Mouse (Mus musculus): ENCODE measurements around the gene Krt18.
"Not testable (repeated sequence)": the region's sequence is repeated elsewhere in the genome, so short reads cannot be mapped to it uniquely, and the experiment has no call there.

Krt18 gene

DNA sequence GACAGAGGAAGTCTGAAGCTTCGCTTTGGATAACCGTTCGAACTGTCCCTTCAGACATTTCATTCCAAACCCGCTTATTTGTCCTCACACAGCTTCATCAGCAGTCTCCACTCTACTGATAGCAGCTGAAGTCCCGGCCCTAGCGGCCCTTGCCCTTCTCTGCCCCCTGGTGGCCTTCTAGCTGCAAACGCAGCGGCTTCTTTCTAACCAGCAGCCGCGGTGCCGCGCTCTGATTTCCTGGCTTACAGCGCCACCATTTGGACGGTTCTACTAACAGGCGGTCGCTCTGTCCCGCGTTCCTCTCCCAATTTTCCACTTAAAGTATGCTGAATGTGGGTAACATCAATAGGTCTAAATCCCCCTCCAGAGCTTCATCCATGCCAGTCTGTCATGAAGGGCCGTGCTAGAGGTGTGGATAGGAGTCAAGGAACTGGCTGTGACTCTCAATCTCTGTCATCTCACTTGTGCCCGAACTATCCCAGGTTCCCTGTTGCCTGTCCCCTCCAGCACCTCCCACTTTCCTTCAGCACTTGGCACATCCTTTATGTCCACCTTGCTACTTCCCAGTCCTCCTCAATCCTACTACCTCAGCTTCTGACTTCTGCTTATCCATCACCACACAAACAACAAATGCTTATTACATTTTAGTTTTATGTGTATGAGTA, 37.8 kb downstream of the Krt18 start:
- DNase-seq (ENCODE audit: low spot score in 2 of 2), result peak; percentile 82 to 90

DNA sequence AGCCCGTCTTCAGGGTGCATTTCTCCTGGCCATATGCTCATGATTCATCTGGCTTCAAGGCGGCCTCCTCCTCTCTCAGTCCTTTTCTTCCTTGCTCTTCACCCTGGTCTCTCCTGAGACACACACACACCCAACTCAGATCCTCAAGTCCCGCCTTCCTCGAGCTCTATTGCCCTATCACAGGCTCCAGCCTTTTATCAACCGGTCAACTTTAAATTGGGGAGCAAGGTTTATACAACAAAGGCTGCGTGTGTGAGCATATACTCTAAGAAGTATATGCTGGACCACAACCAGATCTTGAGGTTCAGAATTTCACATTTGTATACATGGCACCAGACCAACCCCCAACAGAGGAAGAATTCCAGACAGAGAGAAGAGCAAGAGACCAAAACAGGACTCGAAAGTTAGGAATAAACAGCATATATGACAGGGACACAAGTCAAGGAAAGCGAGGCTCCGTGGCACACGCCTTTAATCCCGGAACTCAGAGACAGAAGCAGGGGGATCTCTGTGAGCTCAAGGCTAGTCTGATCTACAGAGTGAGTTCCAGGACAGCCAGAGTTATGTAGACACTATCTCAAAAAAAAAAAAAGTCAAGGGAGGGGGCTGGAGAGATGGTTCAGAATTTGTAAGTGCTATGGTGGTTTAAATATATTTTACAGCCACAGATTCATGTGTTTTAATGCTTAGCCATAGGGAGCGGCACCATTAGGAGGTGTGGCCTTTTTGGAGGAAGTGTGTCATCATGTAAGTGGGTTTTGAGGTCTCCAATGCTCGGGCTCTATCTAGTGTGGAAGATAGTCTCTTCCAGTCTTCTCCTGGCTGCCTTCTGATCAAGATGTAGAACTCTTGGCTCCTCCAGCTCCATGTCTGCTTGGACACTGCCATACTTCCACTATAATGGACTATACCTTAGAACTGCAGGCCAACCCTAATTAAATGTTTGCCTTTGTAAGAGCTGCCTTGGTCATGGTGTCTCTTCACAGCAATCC, 42.8 kb downstream of the Krt18 start:
- no peak for DNase-seq (ENCODE audit: low spot score in 2 of 2)

DNA sequence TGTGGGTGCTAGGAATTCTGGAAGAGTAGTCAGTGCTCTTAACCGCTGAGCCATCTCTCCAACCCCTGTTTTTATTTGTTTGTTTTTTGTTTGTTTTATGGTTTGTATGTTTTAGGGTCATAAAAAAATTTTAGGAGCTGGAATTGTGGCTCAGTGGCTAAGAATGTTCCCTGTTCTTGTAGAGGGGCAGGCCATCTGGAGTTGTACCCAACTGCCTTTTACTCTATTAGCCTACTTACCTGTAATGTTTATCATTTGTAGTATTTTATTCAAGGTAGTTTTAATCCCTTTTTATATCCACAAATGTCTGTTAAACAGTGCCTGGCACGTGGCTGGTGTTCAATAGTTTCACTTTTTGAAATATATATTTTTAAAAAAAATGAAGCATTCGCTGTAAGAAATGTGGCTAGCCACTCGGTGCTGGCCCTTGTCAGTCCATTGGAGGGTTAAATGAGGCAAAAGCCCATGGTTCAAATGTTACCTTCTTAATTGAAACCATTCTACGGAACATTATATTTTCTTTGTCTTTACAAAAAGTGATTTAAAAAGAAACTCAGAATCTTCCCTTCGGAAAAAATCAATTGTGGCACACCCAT, 45.1 kb downstream of the Krt18 start:
- no peak for DNase-seq (ENCODE audit: low spot score in 2 of 2)

DNA sequence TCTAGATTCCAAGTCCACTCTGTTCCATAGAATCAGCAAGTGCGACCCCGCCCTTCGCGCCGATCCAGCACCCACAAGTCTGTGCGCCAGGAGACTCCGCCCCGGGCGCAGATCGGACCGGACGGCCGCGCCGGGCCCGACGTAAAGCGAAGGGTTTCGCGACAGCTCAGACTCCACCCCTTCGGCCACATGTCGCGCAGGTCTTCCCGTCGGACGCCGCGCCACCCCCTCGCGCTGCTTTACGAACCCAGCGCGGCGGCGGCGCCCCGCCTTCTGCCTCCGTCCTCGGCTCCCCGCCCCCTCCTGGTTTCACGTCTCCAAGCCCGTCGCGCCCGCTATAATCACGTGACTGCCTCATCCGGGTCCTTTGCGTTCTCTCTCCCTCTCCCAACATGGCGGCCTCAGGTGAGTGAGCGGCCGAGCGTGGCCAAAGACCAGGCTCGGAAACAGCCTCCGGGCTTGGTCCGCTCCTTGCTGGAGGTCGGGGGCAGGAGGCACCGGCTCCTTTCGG, 45.6 kb downstream of the Krt18 start, which contains the start of gene Eif4b:
Eif4b (plus strand) TSS at position 215 of the 511 bp plus-strand sequence.
- peak; percentile 98 to 99 for DNase-seq (ENCODE audit: low spot score in 2 of 2)

DNA sequence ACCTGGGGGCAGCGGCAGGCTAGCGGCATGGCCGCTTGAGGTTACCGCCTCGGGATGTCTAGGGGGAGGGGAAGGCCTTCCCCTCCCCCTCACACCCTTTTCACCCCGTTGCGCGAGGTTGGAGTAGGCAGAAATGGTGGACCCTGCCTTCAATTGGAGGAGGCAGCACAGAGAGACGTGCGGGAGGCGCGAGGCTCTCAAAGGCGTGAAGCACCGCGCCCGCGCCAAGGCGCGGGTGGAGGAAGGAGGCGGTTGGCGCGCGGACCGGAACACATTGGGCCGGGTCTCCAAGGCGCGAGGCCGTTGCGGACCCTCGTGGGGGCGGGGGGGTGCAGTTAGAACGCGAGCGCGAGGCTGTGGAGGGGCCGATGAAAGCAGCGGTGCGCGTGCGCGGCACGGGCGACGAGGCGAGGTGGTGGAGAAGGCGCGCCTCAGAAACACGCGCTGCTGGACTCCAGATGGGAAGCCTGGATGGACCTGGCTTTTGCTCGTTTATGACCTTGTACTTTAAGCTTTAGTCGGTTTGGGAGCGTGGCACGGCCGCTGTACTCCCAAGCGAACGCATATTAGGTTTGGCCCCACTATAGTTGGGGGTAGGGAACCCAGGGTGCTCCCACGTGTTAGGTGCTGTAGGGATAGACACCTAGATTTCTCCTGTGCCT, 46.2 kb downstream of the Krt18 start:
- peak; percentile 62 to 68 for DNase-seq (ENCODE audit: low spot score in 2 of 2)

DNA sequence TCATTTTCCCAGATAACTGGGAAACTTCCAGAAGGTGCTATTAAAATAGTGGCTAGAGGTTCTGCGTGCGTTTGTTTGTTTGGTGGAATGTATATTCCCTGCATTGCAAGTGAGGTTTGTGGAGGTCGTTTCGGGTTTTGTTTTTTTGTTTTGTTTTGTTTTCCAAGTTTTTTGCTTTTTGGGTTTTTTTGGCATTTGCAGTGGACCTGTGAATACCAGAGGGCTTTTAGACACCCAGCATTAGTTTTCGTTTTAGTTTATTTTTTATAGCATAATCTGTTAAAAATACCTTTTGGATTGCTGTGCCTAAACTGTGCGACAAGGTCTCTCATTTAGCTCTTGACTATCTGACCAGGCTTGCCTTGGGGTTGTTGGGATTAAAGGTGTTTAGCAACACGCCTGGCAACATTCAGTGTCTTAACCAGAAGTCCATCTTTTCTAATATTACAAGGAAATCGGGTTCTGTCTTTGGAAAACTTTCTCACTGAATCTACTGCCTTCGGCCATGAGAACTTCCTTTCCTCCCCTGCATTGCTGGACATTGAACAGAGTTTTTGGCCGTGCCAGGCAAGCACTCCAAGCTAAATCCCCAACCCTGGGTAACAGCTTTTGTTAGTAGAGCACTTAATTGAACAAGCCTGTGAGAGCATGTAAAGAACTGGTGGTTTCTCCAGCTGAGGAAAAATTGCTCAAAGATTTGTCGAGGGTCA, 47.1 kb downstream of the Krt18 start:
- DNase-seq (ENCODE audit: low spot score in 2 of 2), result no peak

DNA sequence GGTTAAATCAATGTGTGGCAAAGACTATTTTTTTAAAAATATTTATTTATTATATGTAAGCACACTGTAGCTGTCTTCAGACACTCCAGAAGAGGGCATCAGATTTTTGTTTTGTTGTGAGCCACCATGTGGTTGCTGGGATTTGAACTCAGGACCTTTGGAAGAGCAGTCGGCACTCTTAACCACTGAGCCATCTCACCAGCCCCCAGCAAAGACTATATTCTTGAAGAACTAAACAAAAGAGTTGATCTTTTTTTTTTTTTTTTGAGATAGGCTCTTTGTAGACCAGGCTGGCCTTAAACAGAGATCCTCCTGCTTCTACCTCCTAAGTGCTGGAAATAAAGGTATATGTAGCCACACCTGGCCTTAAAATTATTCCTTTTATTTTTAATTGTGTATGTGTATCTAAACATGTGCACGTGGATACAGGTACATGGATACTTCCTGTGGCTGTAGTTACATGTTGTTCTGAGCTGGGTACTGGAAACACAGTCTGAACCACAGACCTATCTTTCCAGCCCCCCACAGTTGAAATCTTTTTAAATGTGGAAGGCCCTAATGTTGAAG, 49.2 kb downstream of the Krt18 start:
- no peak for DNase-seq (ENCODE audit: low spot score in 2 of 2)

DNA sequence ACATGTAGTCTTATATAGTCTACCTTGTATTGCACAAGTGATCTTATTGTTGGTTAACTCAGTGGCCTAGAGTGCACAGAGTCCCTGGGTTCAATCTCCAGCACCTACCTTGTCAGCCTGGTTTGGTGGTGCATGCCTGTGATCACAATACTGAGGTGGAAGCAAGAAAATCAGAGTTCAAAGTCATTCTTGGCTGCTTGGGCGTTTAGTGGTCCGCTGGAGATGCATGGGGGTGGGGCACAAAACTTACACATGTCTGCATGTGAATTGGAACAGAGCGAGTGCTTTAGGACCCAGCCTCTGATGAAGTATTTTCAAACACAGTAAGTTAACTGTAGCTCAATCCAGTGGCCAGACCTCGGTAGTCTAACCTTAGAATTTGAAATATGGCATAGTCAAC, 51.2 kb downstream of the Krt18 start:
- DNase-seq (ENCODE audit: low spot score in 2 of 2), result no peak

DNA sequence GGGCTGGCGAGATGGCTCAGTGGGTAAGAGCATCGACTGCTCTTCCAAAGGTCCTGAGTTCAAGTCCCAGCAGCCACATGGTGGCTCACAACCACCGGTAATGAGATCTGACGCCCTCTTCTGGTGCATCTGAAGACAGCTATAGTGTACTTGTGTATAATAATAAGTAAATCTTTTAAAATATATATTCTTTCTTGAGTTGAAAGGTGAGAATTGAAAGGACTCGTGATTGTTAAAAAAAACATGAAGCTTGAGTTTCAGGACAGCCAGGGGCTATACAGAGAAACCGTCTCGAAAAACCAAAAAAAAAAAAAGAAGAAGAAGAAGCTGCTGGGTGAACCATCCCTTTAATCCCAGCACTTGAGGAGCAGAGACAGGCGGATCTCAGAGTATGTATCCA, 51.9 kb downstream of the Krt18 start:
- DNase-seq (ENCODE audit: low spot score in 2 of 2), result not testable (repeated sequence)

DNA sequence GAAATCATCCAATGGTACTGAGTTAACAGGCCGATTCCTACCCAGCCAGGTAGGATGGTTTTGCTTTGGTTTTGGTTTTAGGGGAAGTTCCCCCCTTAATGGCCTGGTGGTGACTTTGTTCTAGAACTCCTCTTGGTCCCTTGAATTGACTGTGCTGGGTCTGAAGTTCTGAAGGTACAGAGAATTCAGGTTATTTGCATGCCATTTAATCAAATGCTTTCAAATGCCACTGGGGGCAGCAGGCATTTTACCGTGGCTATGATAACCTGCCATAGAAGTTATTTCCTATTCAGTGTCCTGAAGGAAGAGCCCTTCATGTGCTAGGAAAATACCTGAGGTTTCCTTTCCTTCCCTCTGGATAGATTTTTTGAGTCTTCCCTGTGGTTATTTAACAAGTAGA, 52.4 kb downstream of the Krt18 start:
- DNase-seq (ENCODE audit: low spot score in 2 of 2), result no peak

All from frontal cortex, postnatal 14 days (tissue).